Mouse (Mus musculus): ENCODE data around the gene Corin.

GRCm38 (mm10) chr5:72353746-72354145 is 150.5 kb downstream of the Corin start:
- no peak for TF ChIP-seq POLR2A (IDR thresholded peaks at IDR 0.05; ENCODE audit: extremely low read depth, insufficient read depth, low read length)
- no peak for TF ChIP-seq CTCF (IDR thresholded peaks at IDR 0.05; ENCODE audit: low read depth, low read length)

Data from liver, adult 2 months (tissue).